Comparison of ENCODE assay signal across 18 mouse cellular contexts in the genomic region with DNA sequence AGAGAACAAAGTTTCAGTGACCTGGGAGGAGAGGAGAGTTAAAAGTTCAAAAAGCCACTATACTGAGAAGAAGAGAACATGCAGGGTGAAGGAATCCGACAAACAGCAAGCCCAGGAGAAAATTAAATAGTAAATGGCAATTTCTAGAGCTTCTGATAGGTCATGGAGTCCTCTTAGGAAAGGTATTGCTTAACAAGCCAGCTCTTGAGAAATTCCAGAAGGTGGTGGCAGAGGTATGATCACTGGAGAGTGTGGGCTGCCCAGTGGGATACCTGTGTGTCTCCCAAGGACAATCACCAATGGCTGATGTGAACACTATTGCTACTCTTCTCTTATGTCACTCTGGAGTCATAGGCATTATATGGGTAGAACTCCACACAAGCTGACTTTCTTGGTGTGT. TPM values are rescaled to one million over a fixed set of nuclear protein-coding genes. Genes with fewer than 3 reads are reported as not detected.
DNase-seq lines count a peak whose midpoint lies in the region; ATAC-seq and TF ChIP-seq lines count a peak whose summit lies in the region.
"Had no signal": no experiment of that assay in that cellular context is flagged by ENCODE, and none has a peak within 500 bp of the region (broad histone marks: within the 10 kb centered on the region; RNA-seq: fewer than 3 reads in every experiment).

No protein-coding gene starts in this region.

- H3K27me3 ChIP-seq in heart, embryonic 15.5 days, result no peaks in the 10 kb centered on the region
- no peaks in the 10 kb centered on the region for H3K27me3 ChIP-seq in intestine, embryonic 14.5 days (replicated peaks; ENCODE audit: control insufficient read depth, insufficient read depth, low read length)
- H3K27me3 ChIP-seq in small intestine, adult 2 months (ENCODE audit: control insufficient read depth, insufficient read depth, low read length), result no peaks in the 10 kb centered on the region
- H3K27me3 ChIP-seq in hindbrain, embryonic 13.5 days, result no peaks in the 10 kb centered on the region
- H3K27me3 ChIP-seq: embryonic facial prominence, embryonic 12.5 days; neural tube, embryonic 13.5 days had no signal

- TF ChIP-seq CTCF in small intestine, adult 2 months (IDR thresholded peaks at IDR 0.05; ENCODE audit: extremely low read depth, insufficient read length, insufficient replicate concordance, low read depth, low read length), result no peak

- H3K36me3 ChIP-seq in heart, embryonic 15.5 days, result peaks cover 42% of the 10 kb centered on the region
- peaks cover 63% of the 10 kb centered on the region for H3K36me3 ChIP-seq in intestine, embryonic 14.5 days (ENCODE audit: control insufficient read depth, insufficient read depth, low read length)
- H3K36me3 ChIP-seq in small intestine, adult 2 months (ENCODE audit: control insufficient read depth, insufficient read depth, low read length), result peaks cover 41% of the 10 kb centered on the region
- peaks cover 77% of the 10 kb centered on the region for H3K36me3 ChIP-seq in hindbrain, embryonic 13.5 days

- no peak for DNase-seq in heart, postnatal 25 days (ENCODE audit: low spot score)
- DNase-seq in fat pad, adult 2 months (ENCODE audit: extremely low read depth, low read depth, low spot score), result peak; percentile 8
- DNase-seq in intestine, embryonic 14.5 days (ENCODE audit: low spot score), result no peak
- DNase-seq: cerebellum, adult 9-10 months; right cerebral cortex, postnatal 25 days had no signal

- peak overlapping the region; percentile 92 for H3K27ac ChIP-seq in heart, embryonic 15.5 days
- H3K27ac ChIP-seq in intestine, embryonic 14.5 days (ENCODE audit: low read depth), result peak overlapping the region; percentile 88
- H3K27ac ChIP-seq in small intestine, adult 2 months (ENCODE audit: insufficient read depth, low read depth, low read length), result peak overlapping the region; percentile 61; the same call in 1 of the 2 replicates
- no peak overlapping the region for H3K27ac ChIP-seq in hindbrain, embryonic 13.5 days
- H3K27ac ChIP-seq: embryonic facial prominence, embryonic 12.5 days; layer of hippocampus, adult 2 months; left cerebral cortex, adult 2 months; macrophage; neural tube, embryonic 13.5 days had no signal

- no peak for ATAC-seq in heart, embryonic 15.5 days (replicated peaks; ENCODE audit: insufficient number of reproducible peaks, insufficient read depth, low FRiP score, low read depth)
- ATAC-seq in intestine, embryonic 14.5 days (replicated peaks; ENCODE audit: low FRiP score, low TSS enrichment, low read depth), result no peak
- ATAC-seq in monocyte, adult 5-6 weeks (replicated peaks; ENCODE audit: insufficient number of reproducible peaks, low FRiP score, low TSS enrichment, poor library complexity, severe bottlenecking), result no peak
- no peak for ATAC-seq in hindbrain, embryonic 13.5 days (ENCODE audit: low FRiP score)
- ATAC-seq: forebrain, embryonic 16.5 days had no signal

- H3K9ac ChIP-seq in heart, embryonic 15.5 days, result no peak overlapping the region
- no peak overlapping the region for H3K9ac ChIP-seq in intestine, embryonic 14.5 days (ENCODE audit: low read length)
- no peak overlapping the region for H3K9ac ChIP-seq in hindbrain, embryonic 13.5 days
- H3K9ac ChIP-seq: embryonic facial prominence, embryonic 12.5 days; neural tube, embryonic 13.5 days had no signal

- no peaks in the 10 kb centered on the region for H3K9me3 ChIP-seq in heart, embryonic 15.5 days (replicated peaks)
- H3K9me3 ChIP-seq in intestine, embryonic 14.5 days (ENCODE audit: control insufficient read depth, low read length), result no peaks in the 10 kb centered on the region
- H3K9me3 ChIP-seq in hindbrain, embryonic 13.5 days, result no peaks in the 10 kb centered on the region
- H3K9me3 ChIP-seq: embryonic facial prominence, embryonic 12.5 days; limb, embryonic 10.5 days; neural tube, embryonic 13.5 days had no signal

- H3K4me3 ChIP-seq in heart, embryonic 15.5 days, result no peak overlapping the region
- H3K4me3 ChIP-seq in intestine, embryonic 14.5 days (ENCODE audit: low read depth, low read length), result no peak overlapping the region
- no peak overlapping the region for H3K4me3 ChIP-seq in small intestine, adult 2 months (ENCODE audit: low read depth, low read length)
- no peak overlapping the region for H3K4me3 ChIP-seq in hindbrain, embryonic 13.5 days
- H3K4me3 ChIP-seq: embryonic facial prominence, embryonic 12.5 days; layer of hippocampus, adult 2 months; left cerebral cortex, adult 2 months; limb, embryonic 10.5 days; neural tube, embryonic 13.5 days had no signal

- 85% methylated on average over 1 of the region's 1 CpGs for WGBS in heart, embryonic 15.5 days
- WGBS in intestine, embryonic 14.5 days, result 95% methylated on average over 1 of the region's 1 CpGs
- WGBS in small intestine, adult 2 months, result 86% methylated on average over 1 of the region's 1 CpGs
- WGBS in hindbrain, embryonic 13.5 days, result 84% methylated on average over 1 of the region's 1 CpGs

- TF ChIP-seq POLR2A in small intestine, adult 2 months (IDR thresholded peaks at IDR 0.05; ENCODE audit: low read depth, low read length), result no peak

- H3K4me2 ChIP-seq in heart, embryonic 15.5 days, result peak overlapping the region; percentile 12; the same call in 1 of the 2 replicates
- H3K4me2 ChIP-seq in intestine, embryonic 14.5 days (ENCODE audit: low read length), result 0 out of 2 replicates have a peak overlapping the region, but pooled peaks have one; percentile 6
- H3K4me2 ChIP-seq in hindbrain, embryonic 13.5 days, result no peak overlapping the region
- H3K4me2 ChIP-seq: embryonic facial prominence, embryonic 12.5 days; liver, embryonic 11.5 days; midbrain, embryonic 11.5 days; neural tube, embryonic 13.5 days had no signal

- peaks cover 15% of the 10 kb centered on the region for H3K4me1 ChIP-seq in heart, embryonic 15.5 days (replicated peaks)
- peaks cover 7% of the 10 kb centered on the region; the same call in 1 of the 2 replicates for H3K4me1 ChIP-seq in intestine, embryonic 14.5 days (replicated peaks; ENCODE audit: control insufficient read depth, insufficient read depth, low read length)
- H3K4me1 ChIP-seq in small intestine, adult 2 months (ENCODE audit: control insufficient read depth, insufficient read depth, insufficient read length, low read length), result no peaks in the 10 kb centered on the region
- no peaks in the 10 kb centered on the region for H3K4me1 ChIP-seq in hindbrain, embryonic 13.5 days (replicated peaks)
- H3K4me1 ChIP-seq: embryonic facial prominence, embryonic 12.5 days had no signal

- intact Hi-C loops in heart, postnatal 25 days (cut with DNase I), result loop anchor here (5.0 kb wide), 1 partner anchor 636 kb away; no protein-coding TSS in a partner anchor

RNA-seq across cellular contexts. Expression of a gene that starts 19.2 kb away (rescaled TPM):
- polyA plus RNA-seq in heart, embryonic 15.5 days (2015; fragmentation: Nextera tagmentation; extraction: Ambion mirVana), result 12.9 and 15.7 TPM in 2 replicates
- total RNA-seq in heart, postnatal 25 days (2021), result 10 to 100 TPM; 26.0 to 26.6 TPM
- polyA plus RNA-seq in intestine, embryonic 14.5 days (2014; fragmentation: Nextera tagmentation; extraction: Ambion mirVana), result 20.9 and 22.1 TPM in 2 replicates
- polyA plus RNA-seq in small intestine, adult 2 months (2012; rRNA removed), result 4.2 and 7.3 TPM in 2 replicates
- 11.9 to 23.5 TPM (median 13.9 TPM) in 3 replicates for total RNA-seq in monocyte, adult 5-6 weeks (2017)
- 22.5 and 25.0 TPM in 2 replicates for polyA plus RNA-seq in hindbrain, embryonic 13.5 days (2015; fragmentation: Nextera tagmentation; extraction: Ambion mirVana)
